Mouse (Mus musculus) sigmoid colon, adult 10 weeks (tissue): ENCODE measurements around the gene Dgcr2. TPM values are rescaled to one million over a fixed set of nuclear protein-coding genes. Genes with fewer than 3 reads are reported as not detected.

Source experiments
- polyA plus RNA-seq: library from polyadenylated mRNA; stranded (reverse); fragments of 350-450 nt; fragmentation: Illumina TruSeq; extraction: RNeasy Lipid Tissue Mini Kit (QIAGEN cat#74804); gene quantifications from one replicate; pipeline ENCODE4 v1.2.3, GENCODE M21; 2014; ENCODE audit warnings: low read depth, low replicate concordance

Dgcr2 gene
- polyA plus RNA-seq, result 9.9 TPM

GRCm38 (mm10) chr16:17898462-17898861 is at the start of gene Dgcr2, which contains the start of gene Tssk2:
Dgcr2 (minus strand) TSS chr16:17898562.
Tssk2 (plus strand) TSS chr16:17898637.

GRCm38 (mm10) chr16:17928087-17928580 is 29.8 kb upstream of the Dgcr2 start, which contains the start of gene Slc25a1:
Slc25a1 (minus strand) TSS chr16:17928219.

GRCm38 (mm10) chr16:17914307-17915249 is 16.2 kb upstream of the Dgcr2 start, which contains the start of gene Gsc2:
Gsc2 (minus strand) TSS chr16:17915059.

GRCm38 (mm10) chr16:17911052-17911595 is 12.8 kb upstream of the Dgcr2 start, which contains the start of gene Ess2:
Ess2 (minus strand) TSS chr16:17911348.

GRCm38 (mm10) chr16:17893923-17894322 is 4.4 kb downstream of the Dgcr2 start, which contains the start of gene Tssk1:
Tssk1 (plus strand) TSS chr16:17894223.

GRCm38 (mm10) chr16:17891567-17891959 is 6.8 kb downstream of the Dgcr2 start, which contains the start of gene Gm20518:
Gm20518 (minus strand) TSS chr16:17891671.

GRCm38 (mm10) chr16:17838051-17838450 is 60.3 kb downstream of the Dgcr2 start, which contains the start of gene Car15:
Car15 (minus strand) TSS chr16:17838364.

GRCm38 (mm10) chr16:17832821-17833220 is 65.5 kb downstream of the Dgcr2 start, which contains the start of gene B830017H08Rik:
B830017H08Rik (plus strand) TSS chr16:17833121.

GRCm38 (mm10) chr16:17796971-17797811 is 101.2 kb downstream of the Dgcr2 start, which contains the start of gene Scarf2:
Scarf2 (plus strand) TSS chr16:17797282.

Other genes with a start within 250 kb of the Dgcr2 start
- gene Med15, start 165.7 kb downstream of the Dgcr2 start, polyA plus RNA-seq, result 13.7 TPM
- 10.7 TPM for gene Klhl22, start 138.9 kb downstream of the Dgcr2 start, polyA plus RNA-seq
- gene Scarf2, start 101.3 kb downstream of the Dgcr2 start, polyA plus RNA-seq, result not detected
- not detected for gene B830017H08Rik, start 65.4 kb downstream of the Dgcr2 start, polyA plus RNA-seq
- gene Car15, start 60.2 kb downstream of the Dgcr2 start, polyA plus RNA-seq, result 1.1 TPM
- gene Gm20518, start 6.9 kb downstream of the Dgcr2 start, polyA plus RNA-seq, result not detected
- not detected for gene Tssk1, start 4.3 kb downstream of the Dgcr2 start, polyA plus RNA-seq
- gene Tssk2, start 75 bp upstream of the Dgcr2 start, polyA plus RNA-seq, result not detected
- gene Ess2, start 12.8 kb upstream of the Dgcr2 start, polyA plus RNA-seq, result 3.5 TPM
- not detected for gene Gsc2, start 16.5 kb upstream of the Dgcr2 start, polyA plus RNA-seq
- gene Slc25a1, start 29.7 kb upstream of the Dgcr2 start, polyA plus RNA-seq, result 14.8 TPM
- not detected for gene Vpreb2, start 81.9 kb upstream of the Dgcr2 start, polyA plus RNA-seq
- gene Dgcr6, start 154.3 kb upstream of the Dgcr2 start, polyA plus RNA-seq, result 2.8 TPM
- gene Prodh, start 191.6 kb upstream of the Dgcr2 start, polyA plus RNA-seq, result 0.28 TPM
- not detected for gene Rtn4r, start 229.1 kb upstream of the Dgcr2 start, polyA plus RNA-seq